Mouse (Mus musculus) liver, postnatal 0 days (tissue): ENCODE results near the gene Cluh.

Experiments
- CTCF ChIP-seq: sonication (generic); IDR thresholded peaks from 2 replicates; pipeline ENCODE4 v1.5.1; 2016; ENCODE audit warnings: antibody characterized with exemption, low read depth
- EP300 ChIP-seq: IDR thresholded peaks from 2 replicates; pipeline ENCODE4 v1.6.1; 2016; ENCODE audit warnings: antibody characterized with exemption, low read depth, mild to moderate bottlenecking

- TF ChIP-seq CTCF (no peak), EP300 (no peak)
Measured at GRCm38 (mm10) chr11:74710671-74711070, 61.4 kb downstream of the Cluh start.
